Mouse (Mus musculus) MN1 (cell line): Measurements from ENCODE around the gene Rpl4.
"Not testable (repeated sequence)": the region's sequence is repeated elsewhere in the genome, so short reads cannot be mapped to it uniquely, and the experiment has no call there.

Experiments used
- DNase-seq: peaks from one replicate; pipeline ENCODE4 v3.0.0-alpha.2; 2016; ENCODE audit warnings: low spot score

Rpl4 gene

DNA sequence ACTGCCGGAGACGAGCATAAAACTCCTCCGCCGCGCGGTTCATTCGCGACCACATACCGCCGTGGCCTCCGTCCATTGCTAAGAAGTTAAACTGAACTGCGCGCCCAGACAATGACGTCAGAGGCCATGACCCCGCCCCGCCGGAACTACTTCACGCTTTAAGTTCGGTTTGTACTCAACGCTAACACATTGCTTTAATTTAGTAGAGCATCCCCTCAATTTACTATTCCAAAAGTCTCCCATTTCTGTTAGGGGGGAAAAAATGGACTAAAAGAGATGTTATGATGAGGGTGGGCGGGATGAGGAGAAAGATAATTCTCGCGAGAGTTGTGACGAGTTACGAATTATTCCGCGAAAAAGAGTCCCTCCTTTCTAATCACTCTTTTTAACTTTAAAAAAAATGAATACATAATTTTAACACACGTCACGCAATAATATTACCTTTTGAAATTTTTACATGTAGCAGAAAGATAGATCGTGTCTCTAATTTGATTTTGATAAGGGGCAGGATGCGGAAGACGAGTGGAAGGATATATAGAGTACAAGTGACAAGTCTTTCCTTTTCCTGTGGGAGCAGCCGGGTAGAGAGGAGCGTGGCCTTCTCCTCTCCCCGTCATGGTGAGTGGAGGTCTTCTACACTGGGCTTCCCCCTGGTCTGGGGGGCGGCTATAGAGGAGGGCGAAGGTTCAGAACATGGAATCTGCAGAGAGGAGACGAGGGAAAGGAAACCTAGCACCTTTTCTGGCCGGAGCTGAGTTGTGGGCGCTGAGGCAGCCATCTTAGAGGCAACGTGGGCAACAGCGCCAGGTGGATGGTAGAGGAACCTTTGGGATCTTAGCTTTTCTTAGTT is at the start of gene Rpl4, which contains the start of gene Zwilch:
Gene Rpl4, plus strand, starts transcription at position 560 of the 850 bp plus-strand sequence.
Gene Zwilch, minus strand, starts transcription at position 289 of the 850 bp plus-strand sequence.
- DNase-seq: peak; percentile 88

DNA sequence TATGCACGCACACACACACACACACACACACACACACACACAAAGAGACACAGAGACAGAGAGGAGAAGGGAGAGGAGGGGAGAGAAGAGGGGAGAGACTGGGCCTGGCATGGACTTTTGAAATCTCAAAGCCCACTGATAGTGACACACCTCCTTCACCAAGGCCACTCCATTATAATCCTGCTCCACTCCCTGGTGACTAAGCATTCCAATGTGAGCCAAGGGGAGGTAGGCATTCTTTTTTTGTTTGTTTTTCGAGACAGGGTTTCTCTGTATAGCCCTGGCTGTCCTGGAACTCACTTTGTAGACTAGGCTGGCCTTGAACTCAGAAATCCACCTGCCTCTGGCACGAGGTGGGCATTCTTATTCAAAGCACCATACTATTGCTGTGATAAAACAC is 48.3 kb upstream of the Rpl4 start:
- not testable (repeated sequence) for DNase-seq

DNA sequence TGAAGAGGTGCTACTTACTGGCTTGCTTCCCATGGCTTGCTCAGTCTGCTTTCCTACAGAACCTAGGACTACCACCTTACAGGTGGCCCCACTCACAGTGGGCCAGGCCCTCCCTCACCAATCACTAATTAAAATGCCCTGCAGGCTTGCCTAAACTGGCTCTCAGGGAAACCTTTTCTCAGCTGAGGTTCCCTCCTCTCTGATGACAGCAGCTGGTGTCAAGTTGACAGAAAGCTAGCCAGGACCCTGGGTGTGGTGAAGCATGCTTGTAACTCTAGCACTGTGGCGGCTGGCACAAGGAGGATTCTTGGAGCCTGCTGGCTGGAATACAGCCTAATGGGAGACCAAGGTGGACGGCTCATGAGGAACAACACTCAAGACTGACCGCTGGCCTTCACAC is 47.9 kb upstream of the Rpl4 start:
- DNase-seq: no peak

DNA sequence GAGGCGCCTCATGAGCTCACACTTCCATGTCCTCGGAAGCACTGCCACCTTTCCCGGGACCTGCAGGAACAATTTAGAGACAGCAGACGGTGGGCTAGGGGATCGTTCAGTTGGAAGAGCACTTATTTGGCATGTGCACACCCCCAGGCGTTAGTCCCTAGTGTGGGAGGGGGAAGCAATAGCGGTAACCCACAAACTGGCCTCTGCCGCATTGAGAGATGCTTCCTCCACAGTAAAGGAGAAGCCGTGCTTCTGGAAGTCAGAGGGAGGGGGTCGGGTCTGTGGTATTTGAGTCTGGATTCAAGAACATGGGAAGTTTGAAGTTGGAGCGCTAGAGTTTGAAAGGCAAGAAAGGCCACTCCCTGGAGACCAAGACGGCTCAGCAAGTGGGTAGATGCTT is 47.1 kb upstream of the Rpl4 start:
- no peak for DNase-seq

DNA sequence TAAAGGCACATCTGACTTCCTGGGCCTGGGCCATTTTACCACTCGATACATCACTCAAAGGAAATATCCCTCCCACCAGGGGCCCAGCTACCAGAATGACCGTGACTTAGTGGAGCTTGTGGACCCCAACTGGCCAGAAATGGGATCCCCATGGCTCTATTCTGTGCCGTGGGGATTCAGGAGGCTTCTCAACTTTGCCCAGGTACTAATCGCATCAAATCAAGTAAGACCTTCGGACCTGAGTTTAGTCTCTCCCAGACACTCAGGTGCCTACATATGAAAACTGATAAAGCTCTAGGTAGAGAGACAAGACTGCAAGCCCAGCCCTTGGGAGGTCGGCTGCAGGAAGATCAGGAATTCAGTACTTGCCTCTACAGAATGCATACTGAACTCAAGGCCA is 41.6 kb upstream of the Rpl4 start:
- no peak for DNase-seq

DNA sequence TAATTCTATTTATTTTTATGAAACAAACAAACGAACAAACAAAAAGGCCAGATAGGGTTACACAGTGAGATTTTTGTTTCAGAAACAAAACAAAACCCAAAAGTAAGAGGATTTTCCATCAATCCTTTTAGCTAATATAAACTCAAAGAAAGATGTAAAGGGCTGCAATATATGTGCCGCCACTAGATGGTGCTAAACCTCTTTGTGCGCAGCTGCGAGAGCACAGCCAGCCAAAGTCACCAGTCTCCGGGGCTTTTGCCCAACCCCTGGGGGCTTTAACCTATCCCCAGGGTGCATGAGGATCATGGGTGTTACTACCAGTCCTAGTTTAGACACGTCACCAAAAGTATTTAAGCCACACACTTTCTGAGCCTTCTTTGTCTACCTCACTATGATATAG is 34.3 kb upstream of the Rpl4 start:
- peak; percentile 50 for DNase-seq

DNA sequence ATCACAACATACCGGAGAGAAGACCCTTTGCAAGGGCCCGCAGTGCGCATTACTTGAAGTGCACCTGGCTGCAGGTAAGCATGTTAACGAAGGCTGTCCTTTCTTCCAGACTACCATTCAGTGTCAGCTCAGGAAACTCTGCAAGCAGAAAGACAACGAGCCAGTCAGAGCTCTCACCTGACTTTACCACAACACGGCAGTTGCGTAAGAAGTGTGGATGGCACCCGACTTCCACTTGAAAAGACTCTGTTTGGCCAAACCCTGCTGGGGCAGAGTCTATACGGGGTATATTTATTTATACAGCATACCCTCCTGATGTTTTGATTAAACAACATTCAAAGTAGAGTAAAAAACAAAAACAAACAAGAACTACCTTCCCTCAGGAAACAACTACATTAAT is 33.3 kb upstream of the Rpl4 start:
- DNase-seq: no peak

DNA sequence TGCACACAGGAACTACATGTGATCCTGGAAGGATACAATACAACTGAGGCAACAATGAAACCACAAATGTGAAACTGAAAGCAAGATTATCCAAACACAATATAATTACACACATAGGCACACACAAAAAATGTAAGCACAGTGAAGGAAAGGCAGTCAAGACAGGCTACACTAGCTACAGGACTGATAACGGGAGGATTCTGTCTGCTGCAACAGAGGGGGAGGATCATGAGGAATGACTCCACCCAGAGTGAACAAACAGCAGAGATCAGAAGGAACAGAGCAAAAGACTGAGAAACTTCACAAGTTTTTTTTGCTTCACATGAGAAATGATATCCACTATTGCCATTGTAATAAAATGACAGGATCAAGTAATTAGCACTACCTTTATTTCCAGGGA is 16.5 kb upstream of the Rpl4 start:
- no peak for DNase-seq

DNA sequence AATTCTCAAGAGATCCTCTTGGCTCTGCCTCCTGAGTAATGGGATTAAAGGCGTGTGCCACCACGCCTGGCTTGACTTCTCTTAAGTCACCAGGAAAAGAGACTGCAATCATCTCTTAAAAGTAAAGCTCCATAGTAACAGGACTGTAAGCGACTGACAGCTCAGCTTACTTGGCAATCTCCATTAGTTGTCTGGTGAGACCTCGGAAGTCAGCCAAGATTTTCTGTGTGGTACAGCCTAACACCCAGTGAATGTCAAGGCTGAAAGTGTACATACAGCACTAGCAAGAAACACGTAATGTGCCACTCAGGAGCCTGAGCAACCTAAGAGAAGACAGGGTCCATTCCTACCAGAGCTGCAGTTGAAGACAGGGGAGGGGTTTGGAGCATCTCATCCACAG is 12.7 kb upstream of the Rpl4 start:
- peak; percentile 68 for DNase-seq

DNA sequence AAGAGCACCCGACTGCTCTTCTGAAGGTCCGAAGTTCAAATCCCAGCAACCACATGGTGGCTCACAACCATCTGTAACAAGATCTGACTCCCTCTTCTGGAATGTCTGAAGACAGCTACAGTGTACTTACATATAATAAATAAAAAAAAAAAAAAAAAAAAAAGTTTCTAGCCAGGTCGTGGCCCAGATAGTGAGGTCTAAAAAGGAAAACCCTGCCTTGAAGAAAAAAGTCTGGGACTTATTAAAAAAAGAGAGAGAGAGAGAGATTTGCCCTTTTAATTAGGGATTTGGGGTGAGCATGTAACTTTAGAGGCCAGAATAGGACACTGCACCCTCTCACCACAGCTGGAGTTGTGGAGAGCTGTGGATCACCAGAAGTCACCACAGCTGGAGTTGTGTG is 3.2 kb upstream of the Rpl4 start:
- not testable (repeated sequence) for DNase-seq

DNA sequence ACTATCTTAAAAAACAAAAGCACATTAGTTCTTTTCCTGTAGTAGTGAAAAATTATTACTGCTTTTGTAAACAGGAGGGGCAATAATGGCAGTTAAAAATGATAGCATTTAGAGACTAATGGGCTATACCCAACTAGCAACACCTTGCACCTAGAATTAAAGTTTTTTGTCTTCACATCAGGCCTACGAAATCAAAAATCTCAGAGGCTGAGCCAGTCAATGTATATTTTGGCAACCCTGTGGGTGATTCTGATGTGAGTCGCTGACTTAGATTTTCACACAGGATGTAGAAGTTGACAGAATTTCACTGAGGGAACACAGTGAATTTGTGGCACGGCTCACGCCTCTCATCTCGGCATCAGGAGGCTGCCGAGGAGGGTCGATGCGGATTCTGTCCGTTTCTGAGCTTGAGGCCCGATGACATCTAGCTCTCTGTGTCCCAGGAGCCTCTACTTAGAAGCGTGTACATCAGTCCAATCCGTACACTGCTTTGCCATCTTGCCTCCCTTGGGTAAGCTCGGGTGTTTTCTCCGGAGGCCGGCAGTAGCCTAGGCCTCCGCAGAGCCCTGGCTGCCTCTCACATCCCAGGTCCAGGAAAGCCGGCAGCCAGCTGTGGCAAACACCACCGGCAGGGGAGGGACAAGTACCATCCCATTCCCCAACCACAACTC is 895 bp upstream of the Rpl4 start:
- DNase-seq: no peak

DNA sequence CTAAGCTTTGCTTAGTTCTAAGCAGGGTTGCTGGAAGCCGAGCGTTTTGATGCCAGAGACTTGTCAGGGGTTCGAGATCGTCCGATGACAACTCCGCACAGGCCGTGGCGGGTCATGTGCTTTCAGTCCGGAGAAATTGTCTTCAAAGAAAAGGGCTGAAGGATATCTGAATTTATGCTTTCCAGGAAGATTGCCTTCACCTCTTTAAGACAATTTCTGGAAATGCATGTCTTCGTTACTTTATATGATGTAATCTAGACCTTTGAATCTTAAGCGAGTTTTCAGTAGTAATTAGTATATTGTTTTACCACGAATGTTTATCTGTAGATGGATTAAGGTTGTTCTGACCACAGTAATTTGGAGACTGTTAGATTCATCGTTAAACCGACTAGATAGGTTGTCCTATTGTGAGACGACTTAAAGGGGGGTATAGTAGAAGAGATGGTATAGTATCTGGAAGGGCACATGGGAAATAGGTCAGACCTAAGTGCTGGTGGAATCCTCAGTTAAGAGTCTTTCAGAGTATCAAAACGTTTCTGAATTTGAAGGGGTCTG is 568 bp downstream of the Rpl4 start:
- no peak for DNase-seq

DNA sequence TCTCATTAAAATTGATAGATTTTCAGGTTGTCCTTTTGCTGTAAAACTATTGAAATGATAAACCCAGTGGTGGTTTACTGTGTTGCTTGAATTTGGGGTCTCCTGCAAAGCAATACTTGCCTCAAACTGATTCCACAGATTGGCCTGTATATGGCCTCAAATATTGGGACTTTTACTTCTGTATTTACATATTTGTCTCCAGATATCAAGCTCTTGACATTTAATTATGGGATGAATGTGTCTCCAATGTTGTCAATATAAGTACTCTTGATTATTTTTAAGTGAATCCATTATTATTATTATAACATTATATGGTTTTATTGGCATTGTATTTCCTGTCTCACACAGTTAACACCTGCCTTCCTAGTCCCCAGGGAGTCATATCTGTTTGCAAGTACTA is 1.2 kb downstream of the Rpl4 start:
- no peak for DNase-seq

DNA sequence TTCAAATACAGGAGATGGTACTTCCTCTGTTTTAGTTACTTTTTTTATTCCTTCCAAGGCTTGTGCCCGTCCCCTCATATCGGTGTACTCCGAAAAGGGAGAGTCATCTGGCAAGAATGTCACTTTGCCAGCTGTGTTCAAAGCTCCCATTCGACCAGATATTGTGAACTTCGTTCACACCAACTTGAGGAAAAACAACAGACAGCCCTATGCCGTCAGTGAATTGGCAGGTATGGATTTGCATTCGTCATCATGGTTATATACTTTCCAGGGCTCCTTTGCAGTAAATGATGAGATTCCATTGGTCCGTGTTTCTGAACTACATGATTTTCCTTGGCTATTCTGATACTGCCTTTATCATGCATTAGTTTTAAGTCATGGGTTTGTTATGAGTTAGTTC is 1.6 kb downstream of the Rpl4 start:
- no peak for DNase-seq

DNA sequence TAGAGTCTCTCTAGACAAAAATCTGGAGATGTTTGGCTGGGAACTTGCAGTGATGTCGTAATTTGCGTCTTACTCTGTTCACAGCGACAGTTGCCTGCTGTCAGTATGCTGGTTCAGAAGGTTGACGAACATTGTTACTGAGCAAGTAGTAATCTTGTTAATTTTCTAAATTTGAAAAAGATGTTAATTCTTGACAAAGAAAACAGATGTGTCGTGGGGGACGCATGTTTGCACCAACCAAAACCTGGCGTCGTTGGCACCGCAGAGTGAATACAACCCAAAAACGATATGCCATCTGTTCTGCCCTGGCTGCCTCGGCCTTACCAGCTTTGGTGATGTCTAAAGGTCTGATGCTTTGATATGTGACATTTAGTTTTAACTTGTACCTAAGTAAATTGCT is 2.2 kb downstream of the Rpl4 start:
- no peak for DNase-seq

DNA sequence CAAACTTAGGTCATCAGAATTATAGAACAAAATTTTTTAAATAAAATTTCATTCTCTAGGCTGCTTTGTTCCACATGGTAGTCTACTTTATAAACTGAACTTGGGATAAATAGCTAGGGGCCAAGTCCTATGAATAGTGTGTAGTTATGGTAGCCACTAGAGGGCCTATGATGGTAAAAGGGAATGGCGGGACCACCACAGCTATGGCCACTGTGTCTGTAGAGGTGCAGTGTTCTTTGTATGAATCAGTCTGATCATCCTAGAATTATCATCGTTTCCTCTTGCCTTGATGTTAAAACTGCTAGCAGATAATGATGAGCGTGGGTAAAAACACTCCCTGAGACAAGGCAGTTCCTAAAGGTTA is 5.4 kb downstream of the Rpl4 start:
- peak; percentile 43 for DNase-seq

DNA sequence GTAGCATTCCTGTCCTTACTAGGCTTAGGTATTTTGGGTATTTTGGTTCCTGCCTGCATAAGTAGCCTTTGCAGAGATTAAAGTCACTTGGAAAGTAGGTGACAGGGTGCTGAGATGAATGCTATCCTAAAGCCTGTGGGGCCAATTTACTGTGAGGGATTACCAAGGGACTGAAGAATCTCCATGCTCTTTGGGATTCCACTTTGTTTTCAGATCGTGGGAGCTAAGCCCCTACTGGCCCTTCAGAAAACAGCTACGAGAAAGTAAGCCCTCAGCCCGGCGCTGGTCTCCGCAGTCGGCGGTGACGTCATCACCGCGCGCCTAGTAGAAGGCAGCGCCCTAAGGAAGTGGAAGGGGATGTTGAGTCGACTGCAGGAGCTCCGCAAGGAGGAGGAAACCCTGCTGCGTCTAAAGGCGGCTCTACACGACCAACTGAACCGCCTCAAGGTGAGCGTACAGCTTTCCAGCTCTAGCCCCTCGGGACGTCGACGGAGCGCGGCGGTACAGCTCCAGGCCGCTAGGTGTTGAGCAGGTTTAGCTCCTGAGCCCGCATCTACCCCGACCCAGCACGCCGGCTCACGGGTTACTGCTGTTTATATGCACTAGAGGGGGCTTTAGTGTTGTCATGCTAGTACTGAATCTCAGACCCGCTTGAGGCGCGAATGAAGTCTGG is 5.9 kb downstream of the Rpl4 start, which contains the start of gene Snapc5:
Gene Snapc5, plus strand, starts transcription at position 301 of the 673 bp plus-strand sequence.
- DNase-seq: peak; percentile 60

DNA sequence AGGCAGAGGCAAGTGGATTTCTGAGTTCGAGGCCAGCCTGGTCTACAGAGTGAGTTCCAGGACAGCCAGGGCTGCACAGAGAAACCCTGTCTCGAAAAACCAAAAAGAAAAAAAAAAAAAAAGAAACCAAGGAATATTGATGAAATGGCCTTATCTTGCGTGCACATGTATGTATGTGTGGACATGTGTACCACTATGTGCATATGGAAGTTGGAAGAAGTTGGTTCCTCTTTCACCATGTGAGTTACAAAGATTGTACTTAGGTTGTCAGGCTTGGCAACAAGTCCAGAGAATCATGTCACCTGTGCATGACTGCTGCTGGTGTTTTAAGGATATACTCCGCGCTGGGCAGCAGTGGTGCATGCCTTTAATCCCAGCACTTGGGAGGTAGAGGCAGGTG is 10.1 kb downstream of the Rpl4 start:
- DNase-seq: not testable (repeated sequence)

DNA sequence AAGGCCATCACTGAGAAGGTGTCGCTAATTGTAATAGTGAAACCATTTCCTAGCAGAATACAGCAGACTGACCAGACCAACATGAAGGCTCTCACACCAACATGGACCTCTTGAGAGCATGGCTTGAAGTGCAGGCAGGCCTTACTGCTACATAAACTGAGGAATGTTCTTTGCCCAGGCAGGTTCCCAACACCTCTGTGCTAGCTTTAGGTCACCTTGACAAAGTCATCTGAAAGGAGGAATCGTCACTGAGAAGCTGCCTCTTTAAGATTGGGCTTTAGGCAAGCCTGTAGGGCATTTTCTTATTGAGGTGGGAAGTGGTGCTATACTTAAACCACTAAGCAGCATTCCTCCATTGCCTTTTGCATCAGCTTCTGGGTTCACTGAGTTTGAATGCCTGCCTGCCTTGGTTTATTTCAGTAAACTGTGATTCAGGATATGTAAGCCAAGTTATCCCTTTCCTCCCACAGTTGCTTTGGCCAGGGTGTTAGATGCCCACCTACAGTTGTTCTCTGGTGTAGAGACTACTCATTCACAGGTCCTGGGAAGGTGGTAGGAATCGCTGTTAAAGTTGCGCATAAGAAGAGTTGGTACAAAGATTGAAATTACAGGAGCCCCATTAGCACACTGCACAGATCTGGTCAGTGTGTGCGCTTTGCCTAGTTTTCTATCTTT is 11.1 kb downstream of the Rpl4 start:
- no peak for DNase-seq

DNA sequence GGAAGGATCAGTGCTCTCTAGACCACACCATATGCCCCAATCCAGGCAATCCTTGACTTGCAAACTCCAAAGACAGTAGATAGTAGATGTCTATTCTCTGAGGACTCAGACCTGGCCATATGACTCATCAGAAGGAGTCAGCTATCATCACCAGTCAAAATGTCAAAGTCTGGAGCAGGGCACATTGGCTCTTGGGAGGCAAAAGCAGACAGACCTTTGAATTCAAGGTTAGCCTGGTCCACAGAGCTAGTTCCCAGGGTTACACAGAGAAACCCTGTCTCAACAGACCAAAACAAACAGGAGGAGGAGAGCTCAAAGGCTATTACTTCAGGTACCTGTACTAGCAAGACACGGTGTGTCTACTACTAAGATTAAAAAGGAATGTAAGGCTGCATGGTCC is 20.7 kb downstream of the Rpl4 start:
- DNase-seq: no peak

DNA sequence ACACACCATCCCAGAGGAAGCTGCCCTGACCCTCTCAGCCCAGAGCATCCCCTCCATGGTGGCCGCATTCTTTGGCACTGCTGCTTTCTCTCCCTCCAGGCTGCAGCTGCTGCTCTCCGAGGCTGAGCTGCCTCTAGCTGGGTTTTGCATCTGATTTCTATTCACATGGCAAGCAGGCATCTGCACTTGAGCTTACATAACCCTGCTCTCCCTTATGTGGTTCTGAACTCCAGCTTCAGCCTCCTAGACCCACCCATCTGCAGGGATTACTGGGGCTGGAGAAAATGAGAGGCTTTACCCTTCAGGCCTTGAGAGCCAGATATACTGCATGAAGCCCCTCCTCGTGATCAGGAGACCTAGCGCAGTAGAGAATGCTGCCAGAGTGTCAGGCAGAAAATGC is 22.4 kb downstream of the Rpl4 start:
- no peak for DNase-seq

DNA sequence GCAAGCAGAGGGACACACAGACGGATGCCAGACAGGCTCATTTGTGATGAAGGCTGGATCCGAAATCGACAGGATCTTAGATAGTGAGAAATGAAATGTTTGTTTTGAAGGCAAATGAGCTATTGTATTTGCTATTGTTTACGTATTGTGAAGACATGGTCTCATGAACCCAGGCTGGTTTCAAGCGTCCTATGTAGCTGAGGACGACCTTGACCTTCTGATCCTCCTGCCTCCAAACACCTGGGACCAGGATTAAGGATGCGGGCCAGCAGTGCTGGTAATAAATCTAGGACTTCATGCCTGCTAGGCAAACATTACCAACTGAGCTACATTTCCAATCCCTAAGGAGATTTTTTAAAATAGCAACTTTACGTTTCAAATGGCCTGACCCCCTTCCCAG is 24.3 kb downstream of the Rpl4 start:
- DNase-seq: no peak
